Mouse (Mus musculus): ENCODE data around the gene Nxn.

Gene Nxn

DNA sequence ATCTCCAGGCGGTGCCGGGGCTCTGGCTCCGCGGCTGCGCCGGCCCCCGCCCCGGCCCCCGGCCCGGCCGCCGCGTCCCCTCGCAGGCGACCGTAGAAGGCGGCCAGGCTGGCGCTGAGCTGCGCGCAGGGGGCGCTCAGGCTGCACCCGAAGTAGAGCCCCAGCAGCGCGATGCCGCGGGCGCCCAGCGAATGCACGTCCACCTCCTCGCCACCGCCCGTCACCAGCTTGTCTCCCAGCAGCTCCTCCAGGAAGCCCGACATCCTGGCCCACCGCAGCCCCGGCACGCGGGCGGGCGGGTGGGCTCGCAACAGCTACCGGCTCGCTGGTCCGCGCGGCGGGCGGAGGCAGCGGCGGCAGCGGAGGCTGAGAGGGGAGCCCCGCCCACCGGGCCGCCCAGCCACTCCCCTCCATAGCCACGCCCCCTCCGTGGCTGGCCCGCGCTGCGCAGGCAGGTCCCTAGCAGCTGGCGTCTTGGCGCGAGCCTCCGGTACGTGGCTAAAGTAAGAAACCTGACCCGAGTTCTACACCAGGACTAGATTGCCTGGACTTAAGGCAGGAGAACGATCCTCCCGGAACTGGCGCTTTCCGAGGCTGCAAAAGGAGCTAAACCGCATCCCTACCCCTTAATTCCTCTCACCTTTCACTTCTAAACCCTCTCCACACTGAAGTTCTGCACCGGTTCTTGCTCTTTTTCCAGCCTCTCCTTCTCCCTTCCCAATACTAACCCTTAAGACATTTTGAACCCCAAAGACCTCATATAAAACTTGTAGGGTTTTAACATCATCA lies at the start of gene Nxn:
Gene Nxn (minus strand): TSS at position 343 of the 789 bp plus-strand sequence.
- peak; percentile 99 for DNase-seq

DNA sequence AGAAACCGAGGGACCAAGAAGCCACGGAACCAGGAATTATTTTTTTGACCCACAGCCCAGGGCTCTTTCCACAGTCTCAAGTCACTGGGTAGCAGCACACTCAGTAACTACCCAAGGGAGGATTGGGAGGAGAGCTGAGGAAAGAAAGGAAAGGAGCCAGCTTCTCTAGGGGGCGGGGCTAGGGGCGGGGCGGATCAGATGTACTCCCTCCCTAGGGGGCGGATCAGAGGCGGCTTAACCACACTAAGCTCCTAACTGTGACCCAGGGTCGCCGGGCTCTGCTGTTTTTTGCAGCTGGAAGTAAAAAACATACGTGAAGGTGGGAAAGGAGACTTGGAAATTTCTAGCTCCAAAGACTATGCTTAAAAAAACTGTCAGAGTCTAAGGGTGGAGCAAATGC lies 47.3 kb upstream of the Nxn start:
- no peak for DNase-seq

DNA sequence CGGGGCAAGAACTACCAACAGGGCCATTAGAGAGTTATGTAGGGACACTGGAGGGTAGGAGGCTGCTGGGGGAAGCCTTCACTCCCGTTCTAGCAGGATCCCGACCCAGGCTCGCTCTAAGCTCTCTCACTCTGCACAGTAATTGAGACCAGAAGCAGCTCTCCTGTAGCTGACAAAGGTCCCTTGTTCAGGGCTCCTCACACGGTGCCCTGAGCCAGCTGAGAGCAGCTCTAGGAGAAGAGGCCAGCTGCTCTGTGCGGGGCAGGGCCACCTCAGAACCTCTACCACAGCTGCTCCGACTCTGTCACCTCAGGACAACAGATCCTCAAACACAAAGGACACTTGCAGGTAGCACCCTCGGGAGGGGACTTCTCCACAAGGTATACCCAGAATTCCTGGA lies 46.5 kb upstream of the Nxn start:
- no peak for DNase-seq

- DNase-seq, result no peak
Observed at GRCm38 (mm10) chr11:76439666-76440065, 40.7 kb upstream of the Nxn start.

DNA sequence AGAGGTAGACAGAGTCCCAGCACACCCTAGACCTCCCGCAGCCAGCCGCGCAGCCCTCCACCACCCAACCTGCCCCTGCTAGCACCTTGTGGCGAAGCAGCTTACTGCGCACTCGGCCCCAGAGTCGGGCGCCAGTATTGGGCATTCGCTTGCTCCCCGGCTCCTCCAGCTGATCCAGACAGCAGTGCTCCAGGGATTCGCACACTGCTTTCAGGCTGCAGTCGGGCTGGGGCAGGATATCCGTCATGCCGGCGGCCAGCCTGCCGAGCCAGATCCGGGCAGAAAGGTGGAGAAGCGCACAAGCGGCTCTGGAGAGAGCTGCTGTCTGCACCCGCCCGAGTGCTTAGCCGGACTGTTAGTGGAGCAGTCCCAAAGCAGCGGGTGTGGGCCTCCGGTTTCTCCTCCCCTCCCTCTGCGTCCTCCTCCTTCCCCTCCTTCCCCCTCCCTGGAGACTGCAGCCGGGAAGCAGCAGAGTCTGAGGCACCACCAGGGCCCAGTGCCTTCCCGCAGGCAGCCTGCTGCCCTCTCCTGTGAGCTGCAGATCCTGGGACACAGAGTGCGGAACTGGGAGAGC lies 38.0 kb upstream of the Nxn start:
- peak; percentile 98 for DNase-seq

- DNase-seq, result no peak
Observed at GRCm38 (mm10) chr11:76436009-76436408, 37.1 kb upstream of the Nxn start.

GRCm38 (mm10) chr11:76429966-76430631 lies 31.2 kb upstream of the Nxn start:
- DNase-seq, result no peak

- DNase-seq, result no peak
Observed at GRCm38 (mm10) chr11:76429556-76429955, 30.6 kb upstream of the Nxn start.

DNA sequence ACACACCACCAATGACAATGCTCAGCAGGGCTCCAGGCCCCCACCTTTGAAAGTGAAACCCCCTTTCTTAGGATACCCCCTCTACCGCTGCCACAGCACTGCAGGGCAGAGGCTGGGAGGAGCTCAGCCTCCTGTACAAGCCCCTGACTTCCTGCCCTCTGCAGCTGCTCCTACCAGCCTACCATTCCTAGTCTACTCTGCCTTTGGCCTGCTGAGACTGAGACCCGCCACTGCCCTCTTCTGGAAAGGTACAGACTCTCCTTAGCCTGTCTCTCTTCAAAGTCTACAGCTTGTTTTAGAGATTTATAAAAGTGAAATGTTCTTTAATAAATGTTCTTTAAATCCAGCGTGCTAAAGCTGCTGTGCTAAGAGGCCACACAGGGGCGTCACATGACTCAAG lies 30.1 kb upstream of the Nxn start:
- DNase-seq, result no peak

DNA sequence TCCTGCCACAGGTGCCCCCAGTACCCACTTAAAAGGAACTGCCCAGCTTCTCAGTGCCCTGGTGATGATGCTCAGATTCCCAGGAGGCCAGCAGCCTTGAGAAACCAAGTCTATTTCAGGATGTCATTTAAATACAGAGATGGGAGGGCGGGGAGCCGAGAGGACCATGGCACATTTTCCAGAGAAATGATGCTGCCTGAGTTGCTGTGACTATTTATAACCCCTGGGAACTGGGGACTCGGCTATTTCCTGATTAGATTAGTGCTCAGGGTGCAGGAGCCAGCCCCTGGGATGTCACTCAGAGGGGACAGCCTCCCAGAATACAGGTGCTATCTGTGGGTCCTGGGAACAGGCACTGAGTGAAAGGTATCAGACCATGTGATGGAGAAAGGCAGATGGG lies 28.8 kb upstream of the Nxn start:
- peak; percentile 96 for DNase-seq

GRCm38 (mm10) chr11:76425749-76426148 lies 26.8 kb upstream of the Nxn start:
- DNase-seq, result no peak

GRCm38 (mm10) chr11:76420896-76421295 lies 22.0 kb upstream of the Nxn start:
- DNase-seq, result peak; percentile 95

DNA sequence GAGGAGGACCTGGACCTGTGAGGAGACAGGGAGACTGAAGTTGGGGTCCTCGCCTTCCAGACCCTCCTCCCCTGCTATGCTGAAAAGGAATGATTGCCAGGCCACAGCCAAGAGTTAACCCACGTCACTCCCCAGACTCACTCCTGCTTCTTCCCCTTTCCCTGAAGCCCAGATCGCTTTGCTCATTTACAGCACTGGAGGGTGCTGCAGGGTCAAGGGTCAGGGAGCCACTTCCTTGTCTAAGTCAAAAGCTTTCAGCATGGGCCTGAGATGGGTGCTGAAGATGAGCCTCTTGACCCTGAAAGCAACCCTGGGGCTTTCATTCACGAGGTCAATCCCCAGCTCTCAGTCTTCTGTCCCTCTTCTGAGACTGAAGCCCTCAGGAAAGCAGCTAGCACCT lies 20.2 kb upstream of the Nxn start:
- DNase-seq, result no peak

GRCm38 (mm10) chr11:76418423-76418822 lies 19.5 kb upstream of the Nxn start:
- no peak for DNase-seq

DNA sequence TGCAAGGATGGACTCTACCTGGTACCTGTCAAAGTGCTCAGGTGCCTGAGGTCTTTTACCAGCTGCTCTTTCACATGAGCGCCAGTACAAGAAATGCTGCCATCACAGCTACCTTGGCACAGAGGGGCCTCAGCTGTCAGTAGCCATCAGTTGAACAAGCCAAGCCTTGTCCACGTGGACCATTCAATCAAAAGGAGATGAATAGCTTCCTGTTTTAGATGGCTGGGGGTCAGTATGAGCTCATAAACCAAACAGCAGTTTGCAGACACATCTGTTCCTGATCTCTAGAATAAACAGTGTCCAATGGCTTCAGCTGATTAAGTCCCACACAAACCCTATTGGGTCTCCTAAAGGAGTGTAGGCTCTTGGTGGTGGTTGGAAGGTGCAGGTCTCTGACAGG lies 17.0 kb upstream of the Nxn start:
- no peak for DNase-seq

DNA sequence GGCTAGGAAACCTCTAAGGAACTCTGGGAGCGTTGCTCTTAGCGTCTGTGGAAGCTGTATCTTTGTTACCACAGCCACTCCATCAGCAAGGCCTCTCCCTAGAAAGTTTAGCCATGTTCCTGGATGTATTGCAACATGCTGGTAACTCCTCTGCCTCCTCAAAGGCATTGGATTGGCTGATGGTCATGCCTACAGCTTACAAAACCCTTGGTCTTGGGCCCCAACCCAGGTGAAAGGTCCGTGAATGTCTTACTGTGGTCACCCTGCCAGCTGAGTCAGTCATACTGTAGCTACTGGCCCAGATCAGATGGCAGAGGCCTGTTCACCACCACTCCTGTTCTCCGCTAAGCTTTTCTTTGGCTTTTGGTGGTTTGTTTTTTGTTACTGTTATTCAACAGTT lies 16.1 kb upstream of the Nxn start:
- DNase-seq, result no peak

DNA sequence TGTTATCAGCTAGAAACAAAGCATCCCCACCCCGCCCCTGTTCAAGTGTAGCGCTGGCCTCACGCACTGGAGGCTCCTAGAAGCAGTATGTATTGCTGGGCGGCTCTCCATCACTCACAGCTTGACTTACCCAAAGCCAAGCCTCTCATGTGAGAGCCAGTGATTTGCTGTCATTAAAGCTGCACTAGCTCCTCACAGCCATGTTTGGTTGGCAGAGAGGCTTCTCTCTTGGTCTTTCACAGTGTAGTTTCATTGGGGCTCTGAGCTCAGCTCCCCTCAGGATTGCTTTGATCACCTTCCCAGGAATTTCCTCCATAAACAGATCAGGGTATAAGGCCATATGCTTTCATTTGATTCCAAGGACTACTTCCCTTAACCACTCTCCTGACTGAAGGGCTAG lies 14.3 kb upstream of the Nxn start:
- DNase-seq, result no peak

DNA sequence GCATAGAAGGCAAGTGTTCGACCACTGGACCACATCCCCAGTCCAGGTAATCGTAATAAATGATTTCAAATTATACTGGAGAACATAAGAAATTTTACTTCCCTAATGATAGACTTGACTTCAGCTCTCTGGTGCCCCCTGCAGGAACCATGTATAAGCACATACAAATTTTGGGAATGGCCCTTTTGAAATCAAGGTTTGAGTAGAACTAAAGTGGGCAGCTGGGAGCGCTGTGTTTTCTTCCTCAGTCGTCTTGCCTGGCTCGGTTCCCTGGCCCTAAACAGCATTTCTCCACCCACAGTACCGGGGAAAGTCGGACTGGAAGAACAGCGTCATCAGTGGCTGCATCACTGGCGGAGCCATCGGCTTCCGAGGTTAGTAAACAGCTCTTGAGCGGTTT lies 11.9 kb upstream of the Nxn start:
- peak; percentile 85 for DNase-seq

GRCm38 (mm10) chr11:76406702-76407583 lies 8.0 kb upstream of the Nxn start, which contains the start of gene Timm22:
Gene Timm22 (plus strand): TSS chr11:76406952.
- DNase-seq, result peak; percentile 100

GRCm38 (mm10) chr11:76405626-76406264 lies 6.8 kb upstream of the Nxn start:
- no peak for DNase-seq

DNA sequence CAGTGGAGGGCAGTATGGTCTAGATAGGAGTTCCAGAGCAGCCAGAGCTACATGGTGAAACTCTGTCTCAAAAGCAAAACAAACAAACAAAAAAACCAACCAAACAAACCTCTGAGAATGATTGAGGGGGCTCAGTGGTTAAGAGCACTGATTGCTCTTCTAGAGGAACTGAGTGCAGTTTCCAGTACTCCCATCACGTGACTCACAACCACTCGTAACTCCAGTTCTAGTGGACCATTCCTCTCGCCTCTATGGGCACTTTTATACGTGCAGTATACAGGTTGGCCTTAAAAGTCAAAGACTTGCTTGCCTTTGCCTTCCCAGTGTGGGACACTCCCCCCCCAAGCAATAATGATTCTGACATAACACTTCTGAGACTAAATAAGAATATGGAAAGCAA lies 6.2 kb upstream of the Nxn start:
- no peak for DNase-seq

- no peak for DNase-seq
Observed at GRCm38 (mm10) chr11:76401398-76401797, 2.5 kb upstream of the Nxn start.

Measured in heart, adult 11 months (tissue).